Mouse (Mus musculus) thymus, adult 2 months (tissue): Measurements from ENCODE around the gene Adora1.
"Not testable (repeated sequence)": the region's sequence is repeated elsewhere in the genome, so short reads cannot be mapped to it uniquely, and the experiment has no call there.

Experiments used
- CTCF ChIP-seq: fragments of 200-500 bp; IDR thresholded peaks from 2 replicates; pipeline ENCODE4 v1.5.1; 2012; ENCODE audit warnings: mild to moderate bottlenecking, control low read depth, low read length, moderate library complexity, borderline replicate concordance; ENCODE audit not compliant: control insufficient read depth, poor library complexity, insufficient read depth; ENCODE audit errors: extremely low read depth
- POLR2A ChIP-seq: fragments of 200-500 bp; IDR thresholded peaks from 2 replicates; pipeline ENCODE4 v1.6.1; 2012; ENCODE audit warnings: mild to moderate bottlenecking, low read length, control low read depth, moderate library complexity; ENCODE audit not compliant: control insufficient read depth, poor library complexity, insufficient read depth; ENCODE audit errors: extremely low read depth

GRCm38 (mm10) chr1:134249681-134250080 is 14.4 kb upstream of the Adora1 start:
- TF ChIP-seq CTCF, POLR2A: not testable (repeated sequence)
